Mouse (Mus musculus): Measurements from ENCODE around the gene Brms1l.
A peak's percentile ranks its signal among the peaks of the same experiment; 100 is the strongest.

Brms1l gene

DNA sequence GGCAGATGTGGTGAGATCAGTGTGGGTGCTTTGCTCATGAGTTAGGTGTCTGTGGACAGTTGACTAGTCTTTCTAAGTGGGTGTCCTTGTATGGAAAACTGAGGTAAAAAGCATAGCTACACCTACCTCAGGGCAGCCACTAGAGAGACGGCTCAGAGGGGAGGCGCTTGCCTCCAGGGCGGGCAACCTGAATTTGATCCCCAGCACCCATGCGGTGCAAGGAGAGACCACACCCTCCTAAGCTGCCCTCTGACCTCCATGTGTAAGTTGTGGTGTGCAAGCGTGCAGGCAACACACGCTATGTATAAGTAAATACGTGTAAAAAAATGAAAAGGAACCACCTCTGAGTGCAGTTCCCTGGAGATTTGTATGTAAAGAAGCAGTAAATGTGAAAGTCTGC, 24.5 kb downstream of the Brms1l start:
- no peak for DNase-seq (ENCODE audit: low spot score)

DNA sequence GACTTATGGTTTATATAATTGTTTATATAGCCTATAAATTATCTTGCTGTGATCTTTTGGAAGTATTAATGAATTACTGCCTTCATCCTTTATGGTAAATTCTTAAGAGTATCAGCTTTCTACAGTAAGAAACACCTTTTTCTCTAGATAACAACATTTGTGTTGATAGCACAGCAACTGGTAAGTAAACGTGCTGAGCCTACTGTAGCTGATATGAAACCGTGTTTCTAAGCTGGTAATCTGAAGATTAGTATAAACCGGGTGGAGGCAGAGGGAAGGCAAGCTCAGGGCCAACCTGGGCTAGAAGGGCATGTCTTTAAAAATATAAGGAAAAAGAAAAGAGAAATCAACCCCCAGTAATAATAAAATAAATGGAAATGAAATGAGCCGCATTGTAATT, 31.6 kb downstream of the Brms1l start:
- no peak for DNase-seq (ENCODE audit: low spot score)

DNA sequence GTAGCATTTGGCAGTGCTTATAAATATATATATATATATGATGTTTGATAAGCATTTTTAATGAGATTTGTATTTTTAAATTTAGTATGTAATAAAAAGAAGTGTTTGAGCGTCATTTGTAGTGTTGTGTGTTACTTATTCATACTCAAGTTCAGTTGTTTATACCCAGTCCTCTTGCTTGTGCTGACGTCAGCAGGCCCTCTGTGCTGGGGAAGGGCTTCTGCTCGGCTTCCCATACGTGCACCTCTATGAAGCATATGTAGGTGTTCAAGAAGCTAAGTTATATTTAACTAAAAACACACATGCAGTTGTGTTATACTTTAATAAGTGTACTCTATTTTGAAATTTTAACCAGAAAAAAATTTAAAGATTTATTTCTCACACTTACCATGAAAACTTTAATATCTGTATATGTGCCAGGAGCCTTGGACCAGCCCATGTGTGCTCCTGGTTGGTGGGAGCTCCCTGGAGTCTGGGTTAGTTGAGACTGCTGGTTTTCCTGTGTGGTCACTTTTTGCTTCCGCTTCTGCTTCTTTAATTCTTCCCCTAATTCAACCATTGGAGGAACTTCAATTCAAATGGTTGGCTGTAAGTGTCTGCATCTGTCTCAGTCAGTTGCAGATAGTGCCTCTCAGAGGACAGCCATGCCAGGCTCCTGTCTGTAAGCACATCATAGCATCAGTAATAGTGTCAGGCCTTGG, 33.6 kb downstream of the Brms1l start:
- DNase-seq (ENCODE audit: low spot score) = no peak

DNA sequence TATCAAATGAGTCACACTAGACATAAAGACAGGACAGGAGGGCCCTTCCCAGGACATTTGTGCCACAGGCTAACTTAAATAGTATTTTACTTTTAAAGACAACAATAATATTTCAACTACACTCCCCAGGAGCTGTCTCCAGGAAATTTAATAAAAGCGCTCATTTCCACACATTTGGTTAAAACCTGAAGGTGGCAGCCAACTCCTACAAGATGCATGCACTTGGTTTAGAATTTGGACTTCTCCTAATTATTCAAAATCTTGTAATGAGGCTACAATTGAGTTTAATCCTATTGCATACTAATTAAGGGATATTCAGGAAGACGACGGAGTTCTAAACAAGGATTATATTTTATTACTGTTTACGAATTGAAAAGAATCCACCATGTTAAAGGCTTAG, 49.3 kb downstream of the Brms1l start:
- DNase-seq (ENCODE audit: low spot score) = no peak

DNA sequence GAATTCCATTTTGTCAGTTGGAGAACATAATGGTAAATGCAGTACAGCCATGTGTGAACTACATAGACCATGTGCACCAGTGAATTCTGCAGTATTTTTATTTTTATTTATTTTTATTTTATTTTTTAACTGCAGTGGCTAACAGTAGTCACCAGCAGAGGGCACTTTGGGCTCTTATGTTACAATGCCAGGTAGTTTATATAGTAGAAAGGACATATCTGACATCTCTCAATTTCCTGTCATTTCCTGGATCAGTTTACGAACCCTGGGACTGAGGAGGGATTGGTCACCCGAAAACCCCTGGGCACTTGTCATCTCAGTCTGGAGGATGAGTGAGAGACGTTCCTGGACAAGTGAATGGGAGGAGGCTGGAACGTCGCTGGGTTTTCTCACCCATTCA, 52.4 kb downstream of the Brms1l start:
- DNase-seq (ENCODE audit: low spot score) = peak; percentile 45

DNA sequence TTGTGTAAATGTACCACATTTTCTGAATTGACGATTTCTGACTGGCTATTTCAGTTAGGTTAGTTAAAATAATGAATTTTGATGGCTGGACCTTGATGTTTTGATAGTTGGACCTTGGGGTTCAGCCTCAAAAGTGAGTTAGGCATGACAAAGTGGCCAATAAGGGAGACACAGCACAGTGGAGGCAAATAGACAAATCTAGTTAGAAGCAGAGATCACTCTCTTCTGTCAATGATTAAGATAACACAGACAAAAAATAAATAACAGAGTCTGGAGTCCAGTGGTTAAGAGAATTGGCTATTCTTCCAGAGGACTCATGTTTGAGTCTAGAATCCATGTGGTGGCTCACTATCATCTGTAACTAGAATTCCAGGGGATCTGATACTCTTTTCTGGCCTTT, 68.7 kb downstream of the Brms1l start:
- no peak for DNase-seq (ENCODE audit: low spot score)

DNA sequence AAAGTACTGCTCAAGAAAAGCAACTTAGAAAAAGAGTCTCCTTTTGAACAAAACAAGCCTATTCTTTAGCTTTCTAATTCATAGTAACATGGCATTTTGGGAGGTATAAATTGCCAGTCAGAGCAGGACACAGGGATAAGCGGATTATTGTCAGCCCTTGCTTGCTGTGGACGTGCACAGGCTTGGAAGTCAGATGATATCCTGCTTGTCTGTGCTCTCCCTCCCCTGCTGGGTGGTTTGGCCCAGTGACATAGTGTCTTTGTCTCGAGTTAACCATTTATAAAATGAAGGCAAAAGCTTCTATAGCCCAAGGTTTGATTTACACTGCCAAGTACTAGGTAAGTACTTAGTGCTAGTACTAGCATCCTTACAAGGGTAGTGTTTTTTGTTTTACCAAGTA, 76.0 kb downstream of the Brms1l start:
- DNase-seq (ENCODE audit: low spot score) = no peak

DNA sequence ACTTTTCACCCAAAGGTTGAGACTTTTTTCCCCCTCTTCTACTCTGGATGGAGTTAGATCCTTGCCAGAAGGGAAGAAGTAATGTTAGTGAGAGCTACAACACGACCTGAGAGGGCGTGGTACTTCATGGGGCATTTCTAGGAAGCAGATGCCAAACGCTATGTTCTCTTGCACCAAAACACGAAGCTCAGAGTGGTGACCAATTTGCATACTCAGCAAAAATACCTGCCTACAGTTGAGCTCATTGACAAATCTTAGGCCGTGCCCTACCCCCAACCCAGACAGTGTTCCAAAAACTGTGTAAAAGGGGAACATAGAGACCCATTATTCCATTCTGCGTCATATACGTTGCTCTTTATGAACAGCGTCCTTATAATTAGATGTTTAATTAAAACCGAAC, 77.1 kb downstream of the Brms1l start:
- DNase-seq (ENCODE audit: low spot score) = no peak

DNA sequence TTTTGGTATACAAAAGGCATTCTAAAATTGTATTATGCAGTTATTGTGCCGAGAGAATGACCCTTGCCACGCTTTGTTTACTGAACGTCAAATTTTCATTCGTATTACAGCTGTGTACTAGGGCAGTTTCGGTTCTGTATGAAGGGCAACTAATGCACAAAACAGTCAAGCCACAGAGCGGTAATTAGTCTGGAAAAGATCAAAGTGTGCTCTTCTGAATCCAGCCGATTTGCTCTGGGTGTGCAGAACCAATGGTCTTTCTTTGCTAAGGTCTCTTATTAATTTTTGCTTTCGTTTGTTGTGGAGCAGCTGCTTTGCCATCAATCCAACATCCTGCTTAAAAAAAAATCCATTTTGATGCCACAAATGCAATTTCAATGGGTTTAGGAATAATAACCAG, 80.1 kb downstream of the Brms1l start:
- peak; percentile 5 for DNase-seq (ENCODE audit: low spot score)

DNA sequence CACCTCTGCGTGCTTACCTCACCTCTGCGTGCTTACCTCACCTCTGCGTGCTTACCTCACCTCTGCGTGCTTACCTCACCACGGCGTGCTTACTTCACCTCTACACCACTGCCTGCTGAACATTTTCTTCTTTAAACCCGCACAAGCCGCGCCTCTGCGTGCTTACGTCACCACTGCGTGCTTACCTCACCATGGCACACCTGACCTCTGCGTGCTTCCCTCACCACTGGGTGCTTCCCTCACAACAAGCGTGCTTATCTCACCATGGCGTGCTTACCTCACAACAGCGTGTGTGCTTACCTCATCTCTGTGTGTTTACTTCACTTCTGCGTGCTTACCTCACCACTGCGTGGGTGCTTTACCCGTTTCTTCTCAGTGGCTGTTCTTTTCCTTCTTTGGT, 80.9 kb downstream of the Brms1l start:
- no peak for DNase-seq (ENCODE audit: low spot score)
